Mouse (Mus musculus) megakaryocyte, embryonic 14.5 days (primary cell): ENCODE results near the gene Eif2ak3.

Experiments
- FLI1 ChIP-seq: IDR thresholded peaks from 2 replicates; pipeline ENCODE4 v1.6.1; 2012; ENCODE audit warnings: low read length, inconsistent platforms, mixed read lengths
- GATA1 ChIP-seq: IDR thresholded peaks from 3 replicates; pipeline ENCODE4 v1.6.1; 2012; ENCODE audit warnings: mixed read lengths, low read length, inconsistent platforms, borderline replicate concordance

GRCm38 (mm10) chr6:70821566-70821965 lies 22.7 kb upstream of the Eif2ak3 start:
- TF ChIP-seq GATA1 (no peak), FLI1 (no peak)
